Mouse (Mus musculus): Measurements from ENCODE around the gene Tbc1d5.

- no peak for TF ChIP-seq GATA1 (IDR thresholded peaks at IDR 0.05; ENCODE audit: borderline replicate concordance, low read length)
- TF ChIP-seq FLI1 (IDR thresholded peaks at IDR 0.05; ENCODE audit: low read length): no peak
Measured at GRCm38 (mm10) chr17:50874067-50874466, 305.1 kb downstream of the Tbc1d5 start.

Data from megakaryocyte, embryonic 14.5 days (primary cell).